Mouse (Mus musculus) urinary bladder, adult 2 months (tissue): ENCODE data around the gene Btbd35f2. TPM values are rescaled to one million over a fixed set of nuclear protein-coding genes. Genes with fewer than 3 reads are reported as not detected.
"Not testable (repeated sequence)": the region's sequence is repeated elsewhere in the genome, so short reads cannot be mapped to it uniquely, and the experiment has no call there.

Experiments used
- DNase-seq: peaks from one replicate; pipeline ENCODE4 v3.0.0; 2022; ENCODE audit warnings: low spot score
- polyA plus RNA-seq: library from polyadenylated mRNA; depleted of rRNA; stranded (reverse); fragments of >200 nt; gene quantifications from 2 replicates; pipeline ENCODE4 v1.2.3, GENCODE M21; 2012; rRNA removed

Gene Btbd35f2
- not detected in 2 replicates for polyA plus RNA-seq

GRCm38 (mm10) chrX:32278094-32278493 lies at the start of gene Btbd35f2:
TSS of gene Btbd35f2 (plus strand) at chrX:32278394.
- not testable (repeated sequence) for DNase-seq

Other genes with a start within 250 kb of the Btbd35f2 start
- gene Btbd35f22, start 230.6 kb upstream of the Btbd35f2 start, polyA plus RNA-seq = not detected in 2 replicates